Mouse (Mus musculus) stomach, embryonic 16.5 days (tissue): Measurements from ENCODE around the gene Zfp341. TPM values are rescaled to one million over a fixed set of nuclear protein-coding genes. Genes with fewer than 3 reads are reported as not detected.
A peak's percentile ranks its signal among the peaks of the same experiment; 100 is the strongest.

Experiments
- ATAC-seq: fragments of 200-750 bp; cut with Nextera tagmentation; 2 replicates; pipeline ENCODE4 v1.8.0; 2017; ENCODE audit warnings: moderate number of reproducible peaks, moderate TSS enrichment; ENCODE audit not compliant: insufficient read depth, low FRiP score
- H3K27ac ChIP-seq: fragments of 300-500 bp; sonication (generic); 2 replicates; pipeline ENCODE4 v1.5.1; 2014; ENCODE audit warnings: low read length
- H3K27me3 ChIP-seq: fragments of 300-500 bp; sonication (generic); 2 replicates; pipeline ENCODE4 v1.6.1; 2014; ENCODE audit warnings: low read length, control low read depth, mixed read lengths; ENCODE audit not compliant: control insufficient read depth, insufficient read depth
- H3K36me3 ChIP-seq: fragments of 300-500 bp; sonication (generic); 2 replicates; pipeline ENCODE4 v1.6.1; 2014; ENCODE audit warnings: low read length; ENCODE audit not compliant: control insufficient read depth, insufficient read depth
- H3K4me1 ChIP-seq: fragments of 300-500 bp; sonication (generic); 2 replicates; pipeline ENCODE4 v1.6.1; 2014; ENCODE audit warnings: low read length, control low read depth, mixed read lengths; ENCODE audit not compliant: control insufficient read depth, insufficient read depth
- H3K4me2 ChIP-seq: fragments of 300-500 bp; sonication (generic); 2 replicates; pipeline ENCODE4 v1.6.1; 2014; ENCODE audit warnings: low read depth, low read length, mixed read lengths
- H3K4me3 ChIP-seq: fragments of 300-500 bp; sonication (generic); replicated peaks from 2 replicates; pipeline ENCODE4 v1.5.1; 2014; ENCODE audit warnings: mild to moderate bottlenecking, low read length
- H3K9ac ChIP-seq: fragments of 300-500 bp; sonication (generic); 2 replicates; pipeline ENCODE4 v1.6.1; 2014; ENCODE audit warnings: low read length
- H3K9me3 ChIP-seq: fragments of 300-500 bp; sonication (generic); replicated peaks from 2 replicates; pipeline ENCODE4 v1.6.1; 2016; ENCODE audit warnings: low read length, control low read depth; ENCODE audit not compliant: control insufficient read depth
- WGBS: fragments of 180-500 bp; shearing (Covaris S2); extraction: QIAGEN DNeasy Blood & Tissue Kit; methylation state at CpG from one replicate; pipeline ENCODE4 v1.1.7; 2014; 5-methylcytosine and 5-hydroxymethylcytosine counted together
- polyA plus RNA-seq: library from polyadenylated mRNA; unstranded; fragments of >200 nt; fragmentation: Nextera tagmentation; extraction: Ambion mirVana; gene quantifications from 2 replicates; pipeline ENCODE4 v1.2.1, GENCODE M21; 2015

Zfp341 gene
- polyA plus RNA-seq, 1 experiment from 2014 or later, result 0.59 TPM

GRCm38 (mm10) chr2:154641176-154641575 lies 28.1 kb downstream of the Zfp341 start:
- H3K4me2 ChIP-seq, result no peak overlapping the region
- no peak for ATAC-seq
- H3K4me3 ChIP-seq, result no peak overlapping the region
- H3K9ac ChIP-seq, result no peak overlapping the region
- H3K36me3 ChIP-seq, result peaks cover 8% of the 10 kb centered on the region
- peaks cover 6% of the 10 kb centered on the region; the same call in 1 of the 2 replicates for H3K9me3 ChIP-seq
- H3K27me3 ChIP-seq, result no peaks in the 10 kb centered on the region
- no peaks in the 10 kb centered on the region for H3K4me1 ChIP-seq
- no peak overlapping the region for H3K27ac ChIP-seq
- WGBS, result 69% methylated on average over 8 of the region's 8 CpGs

DNA sequence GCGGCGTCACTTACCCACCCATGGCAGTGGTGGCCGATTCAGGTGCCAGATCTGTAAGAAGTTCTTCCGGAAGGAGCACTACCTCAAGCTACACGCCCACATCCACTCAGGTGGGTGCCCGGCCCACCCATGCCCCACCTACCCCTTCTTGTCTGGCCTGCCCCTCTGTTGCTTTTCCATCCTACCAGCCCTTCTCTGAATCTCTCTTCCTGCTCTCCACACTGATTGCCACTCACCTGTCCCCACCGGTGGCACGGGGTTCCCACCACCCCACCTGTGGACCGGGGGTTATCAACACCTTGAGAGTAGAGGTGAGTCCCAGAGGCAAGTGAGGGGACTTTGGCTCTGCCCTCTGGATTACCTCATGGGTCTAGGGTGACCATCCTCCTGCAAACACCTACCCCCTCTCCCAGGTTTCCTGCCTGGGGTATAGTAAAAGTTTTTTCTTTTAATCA lies 28.9 kb downstream of the Zfp341 start:
- H3K4me3 ChIP-seq, result no peak overlapping the region
- H3K4me1 ChIP-seq, result no peaks in the 10 kb centered on the region
- ATAC-seq, result no peak
- no peaks in the 10 kb centered on the region for H3K27me3 ChIP-seq
- H3K9ac ChIP-seq, result no peak overlapping the region
- H3K27ac ChIP-seq, result no peak overlapping the region
- H3K36me3 ChIP-seq, result peaks cover 8% of the 10 kb centered on the region
- no peak overlapping the region for H3K4me2 ChIP-seq
- 80% methylated on average over 9 of the region's 9 CpGs for WGBS
- H3K9me3 ChIP-seq, result peaks cover 6% of the 10 kb centered on the region; the same call in 1 of the 2 replicates

DNA sequence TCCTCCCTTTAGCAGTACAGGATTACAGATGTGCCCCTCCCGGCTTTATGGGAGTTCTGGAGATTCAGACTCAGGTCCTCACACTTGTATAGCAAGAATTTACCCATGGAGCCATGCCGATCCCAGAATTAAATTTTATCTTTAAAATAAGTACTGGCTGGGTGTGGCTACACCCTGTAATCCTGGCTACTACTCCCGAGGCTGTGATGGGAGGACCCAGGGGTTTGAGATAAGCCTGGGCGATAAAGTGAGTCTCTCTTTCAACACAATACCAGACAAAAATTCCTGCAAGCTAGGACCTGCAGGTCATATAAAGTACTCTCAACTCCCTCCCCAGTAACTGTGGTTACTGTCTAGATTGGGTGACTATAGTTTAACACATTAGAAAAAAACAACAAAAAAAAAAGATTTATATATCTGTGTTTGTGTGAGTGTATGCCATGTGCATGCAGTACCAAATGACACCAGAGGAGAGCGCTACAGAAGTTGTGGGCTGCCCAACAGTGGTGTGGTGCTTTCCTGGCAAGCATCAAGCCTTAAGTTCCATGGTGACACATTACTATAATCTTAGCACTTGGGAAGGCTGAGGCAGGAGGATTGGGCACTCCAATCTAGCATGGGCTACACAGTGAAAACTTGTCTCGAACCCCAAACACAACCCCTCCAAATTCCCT lies 29.8 kb downstream of the Zfp341 start:
- Histone ChIP-seq H3K4me1 (no peaks in the 10 kb centered on the region), H3K4me3 (no peak overlapping the region), H3K4me2 (no peak overlapping the region), H3K9me3 (peaks cover 6% of the 10 kb centered on the region; the same call in 1 of the 2 replicates), H3K9ac (no peak overlapping the region), H3K27ac (peak overlapping the region; percentile 51; the same call in 1 of the 2 replicates), H3K36me3 (peaks cover 8% of the 10 kb centered on the region), H3K27me3 (no peaks in the 10 kb centered on the region)
- no peak for ATAC-seq
- 69% methylated on average over 6 of the region's 6 CpGs for WGBS

- Histone ChIP-seq H3K36me3 (no peaks in the 10 kb centered on the region), H3K4me2 (no peak overlapping the region), H3K27ac (no peak overlapping the region), H3K4me3 (no peak overlapping the region), H3K9me3 (0 out of 2 replicates have a peak, but pooled peaks cover 3% of the 10 kb centered on the region), H3K9ac (no peak overlapping the region), H3K27me3 (no peaks in the 10 kb centered on the region), H3K4me1 (no peaks in the 10 kb centered on the region; the same call in 1 of the 2 replicates)
- no peak for ATAC-seq
- WGBS, result 78% methylated on average over 5 of the region's 5 CpGs
These were observed 33.5 kb downstream of the Zfp341 start for GRCm38 (mm10) chr2:154646634-154647033.

DNA sequence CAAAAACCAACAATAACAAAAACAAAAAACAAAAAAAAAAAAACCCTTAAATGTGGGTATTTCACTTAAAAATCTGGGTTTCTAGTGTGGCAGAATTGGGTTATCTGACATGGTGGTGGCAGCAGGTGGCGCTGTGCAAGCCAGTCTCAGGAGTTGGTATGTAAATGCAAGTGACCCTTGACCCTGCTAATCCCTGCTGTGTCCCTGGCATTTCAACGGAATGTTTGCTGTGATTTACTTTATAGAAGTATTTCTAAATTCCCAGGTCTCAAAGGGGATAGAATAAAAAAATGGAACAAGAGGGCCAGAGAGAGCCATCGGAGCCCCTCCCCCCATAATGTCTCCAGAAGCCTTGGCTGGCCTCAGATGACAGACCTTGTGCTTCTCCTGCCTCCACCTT lies 35.0 kb downstream of the Zfp341 start:
- H3K4me3 ChIP-seq, result no peak overlapping the region
- H3K4me1 ChIP-seq, result no peaks in the 10 kb centered on the region; the same call in 1 of the 2 replicates
- no peak overlapping the region for H3K27ac ChIP-seq
- H3K9me3 ChIP-seq, result 0 out of 2 replicates have a peak, but pooled peaks cover 3% of the 10 kb centered on the region
- no peak overlapping the region for H3K4me2 ChIP-seq
- ATAC-seq, result no peak
- H3K36me3 ChIP-seq, result no peaks in the 10 kb centered on the region
- H3K9ac ChIP-seq, result no peak overlapping the region
- no peaks in the 10 kb centered on the region for H3K27me3 ChIP-seq
- 28% methylated on average over 3 of the region's 3 CpGs for WGBS

DNA sequence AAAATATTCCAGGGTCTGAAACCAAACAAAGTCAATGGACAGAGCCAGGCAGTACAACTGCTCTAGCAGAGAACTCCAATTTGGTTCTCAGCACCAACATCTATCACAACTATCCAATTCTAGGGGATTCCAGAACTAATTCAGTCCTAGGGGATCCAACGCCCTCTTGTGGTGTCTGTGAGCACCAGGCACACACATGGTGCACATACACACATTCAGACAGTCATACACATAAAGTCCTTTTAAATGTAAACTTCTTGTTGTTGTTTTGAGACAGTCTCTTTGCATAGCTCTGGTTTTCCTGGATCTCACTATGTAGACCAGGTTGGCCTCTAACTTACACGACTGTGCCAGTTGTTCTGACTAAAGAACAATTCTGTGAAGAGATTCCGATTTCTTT lies 37.3 kb downstream of the Zfp341 start:
- ATAC-seq, result no peak
- H3K9me3 ChIP-seq, result 0 out of 2 replicates have a peak, but pooled peaks cover 3% of the 10 kb centered on the region
- WGBS, result 77% methylated on average over 3 of the region's 3 CpGs
- no peak overlapping the region for H3K4me2 ChIP-seq
- no peak overlapping the region for H3K9ac ChIP-seq
- no peaks in the 10 kb centered on the region for H3K36me3 ChIP-seq
- no peaks in the 10 kb centered on the region for H3K27me3 ChIP-seq
- H3K27ac ChIP-seq, result peak overlapping the region; percentile 90
- no peak overlapping the region for H3K4me3 ChIP-seq
- no peaks in the 10 kb centered on the region; the same call in 1 of the 2 replicates for H3K4me1 ChIP-seq

DNA sequence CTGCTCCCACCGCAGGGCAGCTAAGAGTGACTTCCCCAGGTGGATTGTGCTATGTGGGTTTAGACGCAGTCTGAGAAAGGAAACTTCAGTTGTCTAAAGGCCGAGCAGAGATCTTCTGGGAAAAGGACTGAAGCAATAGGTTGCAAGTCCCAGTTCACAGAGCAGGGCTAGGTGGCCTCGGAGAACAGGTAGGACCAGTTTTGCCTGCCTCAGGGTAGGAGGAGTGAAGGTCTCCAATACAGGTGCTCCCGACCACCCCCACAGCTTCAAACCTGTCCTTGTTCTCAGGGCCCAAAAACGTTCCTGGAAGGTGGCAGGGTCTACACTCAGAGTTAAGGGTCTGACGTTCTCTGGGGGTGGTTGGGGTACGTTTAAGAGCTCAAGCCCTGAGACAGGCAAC lies 38.3 kb downstream of the Zfp341 start, which contains the start of gene Chmp4b:
Gene Chmp4b (plus strand): TSS at position 343 of the 400 bp plus-strand sequence.
- Histone ChIP-seq H3K9ac (peak within 1 kb of the TSS; percentile 50), H3K27ac (peak within 1 kb of the TSS; percentile 90), H3K36me3 (no peaks in the 10 kb centered on the region), H3K4me3 (no peak within 1 kb of the TSS), H3K27me3 (no peaks in the 10 kb centered on the region), H3K4me1 (peaks cover 2% of the 10 kb centered on the region), H3K4me2 (peak within 1 kb of the TSS; percentile 40; the same call in 1 of the 2 replicates), H3K9me3 (0 out of 2 replicates have a peak, but pooled peaks cover 3% of the 10 kb centered on the region)
- peak; percentile 80 for ATAC-seq
- 38% methylated on average over 8 of the region's 8 CpGs for WGBS

- H3K4me2 ChIP-seq, result no peak overlapping the region
- no peak overlapping the region for H3K4me3 ChIP-seq
- no peaks in the 10 kb centered on the region for H3K27me3 ChIP-seq
- no peak for ATAC-seq
- no peak overlapping the region for H3K9ac ChIP-seq
- H3K9me3 ChIP-seq, result 0 out of 2 replicates have a peak, but pooled peaks cover 3% of the 10 kb centered on the region
- no peaks in the 10 kb centered on the region for H3K36me3 ChIP-seq
- H3K27ac ChIP-seq, result no peak overlapping the region
- WGBS, result 94% methylated on average over 12 of the region's 12 CpGs
- H3K4me1 ChIP-seq, result peaks cover 18% of the 10 kb centered on the region
These were observed 41.9 kb downstream of the Zfp341 start for GRCm38 (mm10) chr2:154654976-154655375.

- WGBS, result 69% methylated on average over 2 of the region's 2 CpGs
- H3K9ac ChIP-seq, result peak overlapping the region; percentile 64; the same call in 1 of the 2 replicates
- peak overlapping the region; percentile 54 for H3K4me2 ChIP-seq
These were observed 42.8 kb downstream of the Zfp341 start for GRCm38 (mm10) chr2:154655878-154656414.

More at GRCm38 (mm10) chr2:154655878-154656414, 42.8 kb downstream of the Zfp341 start:
- no peaks in the 10 kb centered on the region for H3K9me3 ChIP-seq
- H3K4me3 ChIP-seq, result peak overlapping the region; percentile 32; the same call in 1 of the 2 replicates
- peak overlapping the region; percentile 76 for H3K27ac ChIP-seq
- no peaks in the 10 kb centered on the region for H3K36me3 ChIP-seq
- ATAC-seq, result no peak
- no peaks in the 10 kb centered on the region for H3K27me3 ChIP-seq
- peaks cover 22% of the 10 kb centered on the region for H3K4me1 ChIP-seq
